Mouse (Mus musculus): ENCODE measurements around the gene Chd5. TPM values are rescaled to one million over a fixed set of nuclear protein-coding genes. Genes with fewer than 3 reads are reported as not detected.

Chd5 gene
- total RNA-seq, 2 experiments from 2014 or later = 0.08 to 0.20 TPM

- intact Hi-C loops (cut with DNase I) = no loop called here
- Histone ChIP-seq H3K4me3 (no peak overlapping the region), H3K27ac (no peak overlapping the region)
- TF ChIP-seq CTCF (IDR thresholded peaks at IDR 0.05) = no peak
- peak; percentile 14 for DNase-seq
These were observed 36.4 kb upstream of the Chd5 start for GRCm38 (mm10) chr4:152302012-152302411.

GRCm38 (mm10) chr4:152303172-152303571 lies 35.3 kb upstream of the Chd5 start:
- intact Hi-C loops (cut with DNase I) = no loop called here
- peak; percentile 13 for DNase-seq
- TF ChIP-seq CTCF (IDR thresholded peaks at IDR 0.05) = no peak
- H3K4me3 ChIP-seq = no peak overlapping the region
- no peak overlapping the region for H3K27ac ChIP-seq

GRCm38 (mm10) chr4:152304685-152305084 lies 33.8 kb upstream of the Chd5 start:
- TF ChIP-seq CTCF (IDR thresholded peaks at IDR 0.05) = no peak
- no peak overlapping the region for H3K4me3 ChIP-seq
- DNase-seq = peak; percentile 13
- intact Hi-C loops (cut with DNase I) = no loop called here
- no peak overlapping the region for H3K27ac ChIP-seq

- peak; percentile 10 for DNase-seq
- TF ChIP-seq CTCF (IDR thresholded peaks at IDR 0.05) = no peak
- Histone ChIP-seq H3K27ac (no peak overlapping the region), H3K4me3 (no peak overlapping the region)
- intact Hi-C loops (cut with DNase I) = no loop called here
These were observed 32.5 kb upstream of the Chd5 start for GRCm38 (mm10) chr4:152305991-152306390.

GRCm38 (mm10) chr4:152307542-152307941 lies 30.9 kb upstream of the Chd5 start:
- no peak for TF ChIP-seq CTCF (IDR thresholded peaks at IDR 0.05)
- H3K4me3 ChIP-seq = no peak overlapping the region
- no peak overlapping the region for H3K27ac ChIP-seq
- intact Hi-C loops (cut with DNase I) = no loop called here
- peak; percentile 10 for DNase-seq

- no peak for TF ChIP-seq CTCF (IDR thresholded peaks at IDR 0.05)
- H3K27ac ChIP-seq = no peak overlapping the region
- no peak overlapping the region for H3K4me3 ChIP-seq
- DNase-seq = no peak
- intact Hi-C loops (cut with DNase I) = no loop called here
These were observed 26.3 kb upstream of the Chd5 start for GRCm38 (mm10) chr4:152312186-152312585.

- no peak for TF ChIP-seq CTCF (IDR thresholded peaks at IDR 0.05)
- Histone ChIP-seq H3K4me3 (peak overlapping the region; percentile 63), H3K27ac (no peak overlapping the region)
- intact Hi-C loops (cut with DNase I) = no loop called here
- no peak for DNase-seq
These were observed 25.2 kb upstream of the Chd5 start for GRCm38 (mm10) chr4:152313211-152313632.

GRCm38 (mm10) chr4:152313934-152314333 lies 24.5 kb upstream of the Chd5 start:
- Histone ChIP-seq H3K27ac (no peak overlapping the region), H3K4me3 (no peak overlapping the region)
- peak; percentile 8; the same call in 1 of the 2 replicates for TF ChIP-seq CTCF (IDR thresholded peaks at IDR 0.05)
- no peak for DNase-seq
- intact Hi-C loops (cut with DNase I) = no loop called here

GRCm38 (mm10) chr4:152315498-152316213 lies 22.8 kb upstream of the Chd5 start:
- no peak for DNase-seq
- Histone ChIP-seq H3K27ac (no peak overlapping the region), H3K4me3 (peak overlapping the region; percentile 30; the same call in 1 of the 2 replicates)
- TF ChIP-seq CTCF (IDR thresholded peaks at IDR 0.05) = no peak
- intact Hi-C loops (cut with DNase I) = no loop called here

GRCm38 (mm10) chr4:152317631-152318033 lies 20.8 kb upstream of the Chd5 start:
- Histone ChIP-seq H3K27ac (no peak overlapping the region), H3K4me3 (no peak overlapping the region)
- no peak for TF ChIP-seq CTCF (IDR thresholded peaks at IDR 0.05)
- DNase-seq = no peak
- intact Hi-C loops (cut with DNase I) = no loop called here

GRCm38 (mm10) chr4:152318517-152319234 lies 19.8 kb upstream of the Chd5 start, which contains the start of gene Rnf207:
Gene Rnf207, minus strand, starts transcription at chr4:152318993.
- peak within 1 kb of the TSS; percentile 69 for H3K4me3 ChIP-seq
- H3K27ac ChIP-seq = peak within 1 kb of the TSS; percentile 59
- intact Hi-C loops (cut with DNase I) = no loop called here

GRCm38 (mm10) chr4:152321464-152321863 lies 17.0 kb upstream of the Chd5 start:
- no peak for TF ChIP-seq CTCF (IDR thresholded peaks at IDR 0.05)
- Histone ChIP-seq H3K4me3 (no peak overlapping the region), H3K27ac (no peak overlapping the region)
- no peak for DNase-seq
- intact Hi-C loops (cut with DNase I) = no loop called here

More at GRCm38 (mm10) chr4:152318517-152319234, 19.8 kb upstream of the Chd5 start, which contains the start of gene Rnf207:
- peak; percentile 70 for DNase-seq
- peak; percentile 71 for TF ChIP-seq CTCF (IDR thresholded peaks at IDR 0.05)
